Mouse (Mus musculus): ENCODE measurements at regions not wholly inside any gene's neighbourhood (a gene's known extent, or its start where the extent isn't known, plus 50 kb on each side); places are given as distances from the start of the nearest gene placed in this dataset.

- TF ChIP-seq CTCF (IDR thresholded peaks at IDR 0.05; ENCODE audit: extremely low read depth, insufficient read length, insufficient replicate concordance, low read depth, low read length) (no peak), POLR2A (IDR thresholded peaks at IDR 0.05; ENCODE audit: low read depth, low read length) (no peak)
Observed at GRCm38 (mm10) chr11:18753856-18754255, 264.9 kb downstream of the Meis1 start.
